Mouse (Mus musculus) heart, adult 2 months (tissue): ENCODE results near the gene Zfp27.

ENCODE experiments used
- CTCF ChIP-seq: fragments of 200-600 bp; IDR thresholded peaks from 2 replicates; pipeline ENCODE4 v1.8.1; 2022; ENCODE audit warnings: antibody characterized with exemption, mild to moderate bottlenecking, moderate library complexity
- EP300 ChIP-seq: fragments of 200-500 bp; IDR thresholded peaks from 2 replicates; pipeline ENCODE4 v1.6.1; 2011; ENCODE audit warnings: low read depth, low read length, control low read depth; ENCODE audit not compliant: insufficient read depth
- POLR2A ChIP-seq: fragments of 200-500 bp; IDR thresholded peaks from 2 replicates; pipeline ENCODE4 v1.6.1; 2011; ENCODE audit warnings: mild to moderate bottlenecking, low read depth, low read length, control low read depth; ENCODE audit not compliant: insufficient read depth

GRCm38 (mm10) chr7:29944201-29944600 is 37.8 kb upstream of the Zfp27 start:
- TF ChIP-seq CTCF (no peak), EP300 (no peak), POLR2A (no peak)
